Mouse (Mus musculus) urinary bladder, postnatal 10 days (tissue): Measurements from ENCODE around the gene Sh3pxd2a.

Source experiments
- DNase-seq: peaks from one replicate; pipeline ENCODE4 v3.0.0; 2022; ENCODE audit warnings: low spot score

Sh3pxd2a gene

DNA sequence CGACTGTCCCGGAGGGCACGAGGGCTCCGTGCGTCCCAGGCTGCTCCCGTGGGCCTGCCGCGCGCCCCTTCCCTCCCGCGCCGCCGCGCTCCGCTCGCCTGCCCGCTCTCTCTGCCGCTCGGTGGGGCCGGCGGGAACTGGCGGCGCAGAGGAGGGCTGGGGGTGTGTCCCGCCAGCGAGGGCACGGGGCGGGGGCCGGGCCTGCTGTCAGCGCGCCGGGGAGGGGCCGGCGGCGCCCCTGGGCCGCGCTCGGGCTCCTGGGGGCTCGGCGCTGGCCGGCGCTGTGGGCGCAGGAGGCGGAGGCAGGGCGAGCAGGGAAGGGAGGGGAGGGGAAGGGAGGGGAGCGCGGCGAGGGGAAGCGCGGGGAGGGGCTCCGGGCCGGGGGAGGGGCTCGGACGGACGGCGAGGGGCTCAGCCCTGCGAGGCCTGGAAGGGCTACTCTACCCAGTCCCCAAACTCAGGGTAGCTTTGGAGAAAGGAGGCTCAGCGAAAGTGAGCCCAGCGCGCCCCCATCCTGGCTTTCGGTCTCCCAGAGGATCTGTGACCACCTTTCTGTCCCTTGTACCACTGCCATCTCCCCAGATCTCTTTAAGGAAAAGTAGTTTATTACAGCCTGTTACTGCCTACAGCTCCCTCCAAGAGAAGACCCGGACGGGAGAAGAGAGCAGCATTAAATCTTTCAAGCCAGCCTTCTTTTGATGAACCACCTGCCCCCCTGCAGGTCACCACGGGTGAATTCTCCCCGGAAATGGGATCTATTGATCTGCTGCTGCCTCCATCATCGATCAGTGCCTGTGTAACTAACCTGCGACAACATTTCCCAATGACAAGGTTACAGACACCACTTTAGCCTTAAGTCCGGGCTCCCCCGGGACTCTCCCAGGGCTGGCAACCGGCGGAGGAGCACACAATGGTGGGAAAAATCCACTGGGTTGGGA, at the start of gene Sh3pxd2a:
TSS of gene Sh3pxd2a (minus strand) at position 98 of the 938 bp plus-strand sequence.
- no peak for DNase-seq

DNA sequence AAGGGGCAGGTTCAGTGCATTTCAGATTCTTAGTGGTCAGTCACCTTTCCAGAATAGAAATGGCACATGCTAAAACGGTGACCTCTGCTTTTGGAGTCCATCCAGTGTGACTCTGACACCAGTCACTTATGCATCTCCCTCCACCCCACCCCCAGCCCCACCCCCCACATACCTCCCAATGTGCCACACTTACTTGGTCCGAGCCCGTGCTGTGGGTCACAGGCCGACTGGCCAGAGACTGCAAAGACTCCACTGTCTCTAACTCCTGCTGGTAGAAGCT, 49.4 kb upstream of the Sh3pxd2a start:
- no peak for DNase-seq

DNA sequence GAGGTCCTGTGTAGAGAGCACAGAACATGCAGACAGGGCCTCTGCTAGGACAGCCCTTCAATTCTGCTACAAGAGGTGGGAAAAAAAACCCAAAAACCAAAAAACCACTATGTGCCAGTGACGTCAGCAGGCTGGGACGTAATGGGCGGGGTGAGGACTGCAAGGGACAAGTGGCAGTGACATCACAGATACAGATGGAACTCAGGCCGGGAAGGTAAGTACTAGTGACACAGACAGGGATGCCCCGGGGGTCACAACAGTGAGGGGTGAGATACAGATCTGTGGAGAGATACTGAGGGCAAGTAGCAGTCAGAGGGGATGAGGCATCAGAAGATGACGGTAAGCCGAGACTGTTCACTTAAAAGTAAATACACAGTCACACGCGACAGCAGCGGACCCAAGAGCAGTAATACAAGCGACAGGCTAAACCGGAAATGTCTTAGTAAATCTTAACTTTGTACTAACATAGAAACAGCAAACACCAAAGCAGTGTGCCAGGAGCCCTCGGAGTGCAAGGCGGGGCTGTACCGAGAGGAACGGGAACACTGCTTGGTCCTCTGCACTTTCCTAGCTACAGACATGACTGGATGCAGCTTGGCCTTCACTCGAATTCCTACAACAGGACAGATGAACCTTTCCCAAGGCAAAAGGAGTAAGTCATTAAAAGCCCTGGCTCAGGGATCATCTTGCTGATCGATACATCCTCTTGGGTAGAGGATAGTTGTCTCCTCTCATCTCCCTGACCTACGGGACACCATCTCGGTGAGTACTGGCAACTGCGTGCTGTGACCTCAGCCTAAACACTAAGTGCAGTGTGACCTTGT, 48.8 kb upstream of the Sh3pxd2a start:
- no peak for DNase-seq

DNA sequence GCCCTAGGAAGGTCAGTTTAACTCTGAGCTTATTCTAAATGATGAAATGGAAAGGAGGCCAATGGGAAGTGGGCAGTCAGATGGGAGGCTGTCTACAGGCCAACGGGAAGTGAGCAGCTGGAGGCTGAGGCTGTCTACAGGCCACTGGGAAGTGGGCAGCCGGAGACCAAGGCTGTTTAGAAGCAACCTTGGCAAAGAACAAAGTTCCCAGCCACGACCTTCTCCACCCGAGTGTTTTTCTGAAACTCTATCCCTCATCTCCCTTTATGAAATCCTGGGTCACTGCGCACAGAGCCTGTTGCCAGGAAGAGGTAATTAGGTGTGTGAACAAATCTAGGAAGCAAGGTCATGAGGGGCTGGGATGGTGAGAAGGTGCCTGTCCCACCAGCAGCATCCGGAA, 47.8 kb upstream of the Sh3pxd2a start:
- DNase-seq, result no peak

DNA sequence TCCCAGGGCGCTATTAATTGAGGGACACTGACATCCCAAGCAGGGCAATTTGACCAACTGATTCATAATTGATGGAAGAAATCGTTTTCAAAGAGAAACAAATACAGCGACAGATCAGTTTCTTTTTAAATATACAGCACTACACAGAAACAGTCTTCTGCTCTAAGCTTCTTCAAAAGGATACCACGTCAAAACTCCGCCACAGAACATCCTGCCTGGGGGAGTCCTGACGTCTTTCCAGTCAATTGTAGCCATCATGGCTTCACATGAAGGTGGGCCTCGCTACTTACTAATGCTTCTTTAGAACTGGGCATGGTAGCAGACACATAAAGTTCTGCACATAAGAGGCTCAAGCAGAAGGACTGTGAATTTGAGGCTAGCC, 47.1 kb upstream of the Sh3pxd2a start:
- DNase-seq, result no peak

DNA sequence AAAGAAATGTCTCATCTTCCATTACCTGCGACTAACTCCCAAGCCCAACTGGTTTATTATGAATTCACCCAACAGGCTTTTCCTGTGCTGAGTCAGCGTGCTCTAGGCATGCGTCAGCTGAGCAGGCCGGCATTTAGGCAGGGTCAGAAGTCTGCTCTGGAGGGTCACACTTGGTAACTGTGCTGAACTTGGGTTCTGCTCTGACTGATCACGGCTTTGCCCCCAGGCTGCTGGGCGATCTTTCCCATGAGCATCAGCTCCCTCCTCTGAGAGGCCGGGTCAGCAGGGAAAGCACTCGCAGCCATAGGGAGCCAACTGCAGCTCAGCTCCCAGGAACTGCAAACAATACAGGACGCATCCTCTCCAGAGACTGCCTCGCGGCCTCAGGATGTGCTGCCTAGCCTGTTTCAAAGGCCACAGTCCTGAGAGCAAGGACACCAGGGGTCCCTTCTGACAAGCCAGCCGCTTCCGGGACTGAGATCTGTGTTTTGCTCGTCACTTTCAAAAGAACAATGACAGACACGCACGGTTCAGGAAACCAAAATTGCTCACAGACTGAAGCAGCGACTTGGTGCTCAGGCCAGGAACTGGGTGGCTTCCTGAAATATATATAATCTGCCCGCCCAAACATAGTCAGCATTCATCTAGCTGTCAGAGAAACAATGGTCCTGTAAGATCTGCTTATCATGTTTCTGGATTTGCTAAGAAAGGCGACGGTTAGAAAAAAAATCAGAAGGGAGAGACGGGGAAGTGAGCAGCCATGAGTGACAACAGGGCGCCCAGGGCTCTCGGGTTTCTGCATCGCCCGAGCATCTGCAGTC, 46.5 kb upstream of the Sh3pxd2a start:
- DNase-seq, result no peak

DNA sequence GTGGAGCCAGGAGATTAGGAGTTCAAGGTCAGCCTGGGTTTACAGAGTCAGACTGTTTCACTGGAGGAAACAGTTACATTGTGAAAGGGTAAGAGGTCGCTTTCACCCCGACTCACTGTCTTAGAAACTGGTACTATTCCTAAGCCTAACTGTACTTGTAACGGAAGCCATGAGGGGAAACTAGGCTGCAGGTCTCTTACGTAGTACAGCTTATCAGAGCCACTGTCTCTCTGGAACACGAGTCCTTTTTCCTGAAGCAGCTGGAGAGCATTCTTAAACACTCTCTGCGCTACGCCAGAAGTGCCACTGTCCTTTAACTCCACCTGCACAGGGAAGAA, 45.9 kb upstream of the Sh3pxd2a start:
- no peak for DNase-seq

DNA sequence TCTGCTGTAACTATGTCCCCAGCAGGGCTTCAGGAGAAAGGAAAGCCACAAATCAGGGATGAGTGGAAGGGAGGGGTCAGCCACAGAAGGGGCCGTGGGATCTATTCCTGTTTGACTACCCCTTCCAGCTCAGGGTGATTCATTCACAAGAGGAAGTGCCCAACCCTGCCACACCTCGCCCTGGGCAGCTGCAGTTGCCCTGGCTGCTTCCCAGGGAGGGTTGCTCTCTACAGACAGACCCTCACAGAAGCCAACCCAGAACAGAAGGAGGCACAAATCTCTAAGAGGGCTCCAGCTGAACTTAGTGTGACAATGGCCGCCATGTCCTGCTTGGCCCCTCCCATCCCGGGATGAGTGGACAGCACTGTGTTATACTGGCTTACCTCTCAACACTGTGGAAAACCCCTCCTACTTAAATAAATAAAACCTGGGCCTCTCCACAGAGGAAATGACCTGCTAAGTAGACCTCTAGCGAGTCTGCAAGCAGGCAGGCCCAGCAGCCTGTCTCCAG, 44.6 kb upstream of the Sh3pxd2a start:
- DNase-seq, result no peak

DNA sequence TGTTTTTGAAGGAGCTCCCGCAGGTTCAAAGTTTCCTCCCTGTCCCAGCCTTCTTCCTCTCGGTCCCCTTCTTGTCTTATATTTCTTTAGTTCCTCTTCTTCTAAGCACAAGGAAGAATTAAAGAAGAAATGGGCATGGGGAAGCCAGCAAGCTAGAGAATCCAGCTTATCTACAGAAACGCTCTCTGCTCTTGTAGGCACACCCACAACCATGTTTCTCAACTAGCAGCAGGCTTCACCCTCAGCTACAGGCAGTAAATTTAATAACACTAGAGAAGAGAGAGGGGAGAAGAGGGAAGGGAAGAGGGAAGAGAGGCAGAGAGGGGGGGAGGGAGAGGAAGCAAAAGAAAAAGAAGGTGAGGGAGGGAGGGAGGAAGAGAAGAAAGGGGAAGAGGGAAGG, 44.0 kb upstream of the Sh3pxd2a start:
- no peak for DNase-seq

DNA sequence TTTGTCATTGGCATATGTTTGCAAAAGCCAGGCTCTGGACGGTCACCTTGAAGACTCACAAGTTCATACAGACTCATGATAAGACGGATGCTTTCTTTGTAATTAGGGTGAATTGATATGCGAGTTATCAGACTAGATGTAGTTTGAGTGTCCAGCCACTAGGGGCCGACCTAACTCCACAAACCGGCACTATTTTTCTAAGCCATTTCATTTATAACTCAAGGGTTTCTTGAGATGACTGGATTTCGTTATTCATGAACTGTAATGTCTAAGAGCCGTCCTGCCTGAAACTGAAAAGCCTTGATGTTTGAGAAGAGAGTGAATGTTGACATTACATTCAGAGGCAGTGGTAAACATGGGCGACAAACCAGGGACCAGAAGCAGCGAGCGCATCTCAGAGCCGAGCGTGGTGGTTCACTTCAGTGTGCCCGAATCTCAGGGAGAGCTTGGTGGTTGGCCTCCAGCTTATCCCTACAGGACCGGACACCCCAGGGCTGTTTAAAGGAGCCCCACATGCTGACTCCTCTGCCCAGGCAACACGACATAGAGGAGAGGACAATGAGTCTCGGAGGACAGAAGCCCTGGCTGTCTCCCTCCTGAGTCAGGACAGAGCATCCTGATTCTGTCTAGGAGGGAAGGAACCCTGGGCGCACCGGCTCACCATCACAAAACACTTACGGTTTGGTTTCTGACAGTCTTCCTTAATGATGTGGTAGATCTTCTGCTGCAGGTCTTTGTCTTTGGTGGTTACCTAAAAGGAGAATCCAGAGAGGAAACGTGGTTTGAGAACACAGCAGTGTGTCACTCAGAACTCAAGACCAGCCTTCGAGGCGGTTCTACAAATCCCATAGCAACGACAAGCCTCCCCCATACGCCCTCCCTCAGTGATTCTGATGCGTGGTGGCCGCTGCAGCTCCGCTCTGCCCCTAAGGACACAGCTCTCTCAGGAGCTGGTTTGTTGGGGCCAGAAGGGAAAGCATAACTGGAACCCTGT, 43.2 kb upstream of the Sh3pxd2a start:
- DNase-seq, result no peak

DNA sequence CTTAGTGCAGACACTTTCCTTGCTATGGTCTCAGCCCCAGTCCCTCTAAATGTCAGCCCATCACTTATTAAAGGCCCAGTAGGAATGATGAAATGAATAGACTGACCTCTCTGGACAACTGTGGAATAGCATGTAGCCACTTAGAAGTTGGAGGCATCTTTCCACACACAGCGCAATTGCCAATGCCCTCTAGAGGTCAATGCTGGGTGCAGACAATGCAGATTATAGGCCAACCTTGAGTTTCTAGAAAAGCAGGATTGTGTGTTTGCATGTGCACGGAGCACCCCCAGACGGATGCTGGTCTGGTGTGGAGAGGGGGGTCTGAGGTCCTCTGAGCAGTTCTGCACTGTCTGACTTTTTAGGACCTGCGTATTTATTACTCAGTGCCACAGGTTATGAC, 39.4 kb upstream of the Sh3pxd2a start:
- no peak for DNase-seq

DNA sequence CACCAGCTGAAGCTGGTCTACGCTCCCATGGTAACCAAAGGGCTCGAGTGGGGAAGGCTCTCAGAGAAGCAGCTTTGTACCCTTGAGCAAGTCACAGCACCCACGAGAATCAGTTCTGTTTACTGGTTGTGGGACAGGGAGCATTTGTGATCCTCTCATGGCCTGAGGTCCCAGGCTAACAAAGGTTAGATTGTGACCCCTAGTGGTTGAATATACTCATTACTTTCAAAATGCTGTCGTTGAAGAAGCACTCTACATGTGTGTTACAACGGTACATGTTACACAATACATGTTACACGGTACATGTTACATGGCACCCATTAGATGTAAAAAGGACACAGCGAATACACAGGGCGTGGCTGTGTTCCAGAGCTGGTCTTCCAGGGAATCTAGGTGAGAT, 38.4 kb upstream of the Sh3pxd2a start:
- DNase-seq, result no peak

DNA sequence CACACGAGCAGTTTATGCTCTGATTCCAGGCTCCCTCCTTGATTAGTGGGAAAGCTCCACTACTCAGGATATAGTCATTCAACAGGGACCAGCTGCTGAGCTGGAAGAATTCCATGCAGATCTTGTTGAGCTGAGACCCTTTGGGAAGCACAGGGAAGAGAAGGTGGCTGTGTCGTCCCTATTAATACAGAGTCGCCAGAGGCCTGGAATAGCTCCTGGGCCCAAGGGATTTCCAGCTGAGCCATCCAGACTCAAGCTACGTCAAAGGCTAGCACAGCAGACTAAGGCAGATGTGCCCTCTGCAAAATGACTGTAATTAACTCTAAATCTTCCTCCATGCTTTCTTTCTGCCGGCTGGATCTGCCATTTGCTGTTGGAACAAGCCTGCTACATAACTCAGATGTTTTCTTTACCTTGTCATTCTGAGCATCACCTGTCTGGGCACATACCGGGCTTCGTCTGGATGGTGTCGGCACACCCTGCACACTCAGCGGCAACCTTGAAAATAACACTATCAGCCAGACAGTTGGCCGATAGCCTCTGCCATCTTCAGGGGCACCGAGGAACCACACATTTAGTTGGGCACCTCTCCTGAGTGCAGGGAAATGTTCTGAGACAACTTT, 36.3 kb upstream of the Sh3pxd2a start:
- DNase-seq, result no peak

DNA sequence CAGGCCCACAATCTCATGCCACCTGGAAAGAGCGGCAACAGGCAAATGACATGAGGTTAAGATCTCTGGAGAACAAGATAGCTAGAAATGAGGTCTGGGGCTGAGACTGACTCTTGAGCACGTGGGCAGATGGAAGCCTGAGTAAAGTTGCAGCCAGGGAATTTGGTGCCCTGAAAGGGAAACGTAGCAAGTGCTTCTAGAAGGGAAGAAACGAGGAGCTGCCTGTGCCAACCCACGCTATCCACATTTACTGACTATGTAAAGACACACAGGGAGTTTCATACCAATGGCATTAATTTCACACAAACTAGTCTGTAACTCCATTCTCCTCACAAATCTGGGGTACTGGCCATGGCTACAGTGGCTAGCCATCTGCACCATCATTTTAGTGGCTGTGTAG, 35.6 kb upstream of the Sh3pxd2a start:
- no peak for DNase-seq

DNA sequence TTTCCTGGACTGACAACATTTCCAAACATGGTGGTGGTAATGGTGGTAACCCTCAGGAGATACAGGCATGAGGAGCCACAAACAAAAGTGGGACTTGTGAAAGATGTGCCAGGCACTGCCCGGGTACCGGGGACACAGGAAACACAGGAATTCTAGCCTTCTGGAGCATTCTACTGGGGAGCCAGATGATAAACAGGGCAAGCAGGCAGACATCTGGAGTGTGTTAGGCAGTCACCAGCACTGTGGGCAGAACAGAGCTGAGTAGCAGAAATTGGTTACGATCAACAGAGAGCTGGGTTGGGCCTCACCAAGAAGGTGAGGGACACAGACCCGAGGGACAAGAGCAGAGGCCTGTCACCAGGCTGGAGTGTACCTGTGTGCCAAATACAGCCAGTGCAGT, 34.7 kb upstream of the Sh3pxd2a start:
- DNase-seq, result no peak

DNA sequence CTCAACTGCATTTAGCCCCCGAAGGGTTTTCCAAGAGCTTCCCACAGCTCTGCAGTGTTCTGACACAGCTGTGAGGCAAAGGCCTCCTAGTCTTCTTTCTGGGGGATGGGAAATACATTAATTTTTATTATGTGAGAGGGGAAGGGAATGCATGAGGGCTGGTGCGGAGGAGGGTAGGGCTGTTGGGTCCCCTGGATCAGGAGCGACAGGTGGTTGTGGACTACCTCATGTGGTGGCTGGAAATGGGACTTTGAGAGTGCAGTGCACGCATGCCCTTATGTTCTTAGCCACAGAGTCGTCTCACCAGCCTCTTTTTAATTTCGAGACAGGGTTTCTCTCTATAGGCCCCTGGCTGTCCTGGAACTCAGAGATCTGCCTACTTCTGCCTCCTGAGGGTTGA, 33.5 kb upstream of the Sh3pxd2a start:
- DNase-seq, result no peak

DNA sequence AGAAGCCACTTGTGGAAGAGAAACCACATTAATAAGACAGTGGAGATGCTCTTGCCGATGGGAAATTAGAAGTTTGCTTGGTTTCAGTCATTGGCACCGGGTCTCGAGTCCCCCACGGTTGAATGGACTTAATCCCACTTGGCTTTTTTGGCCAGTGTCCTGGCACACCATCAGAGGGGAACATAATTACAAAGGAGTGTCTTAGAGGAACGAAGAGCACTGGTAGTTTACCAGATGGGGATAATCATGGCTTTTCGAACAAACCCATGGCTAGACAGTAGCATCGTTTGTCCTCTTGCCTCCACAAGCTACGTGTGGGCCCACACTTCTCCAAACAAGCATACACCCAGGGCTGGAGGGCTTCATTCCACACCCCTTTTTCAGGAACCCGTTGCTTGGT, 33.1 kb upstream of the Sh3pxd2a start:
- DNase-seq, result no peak

DNA sequence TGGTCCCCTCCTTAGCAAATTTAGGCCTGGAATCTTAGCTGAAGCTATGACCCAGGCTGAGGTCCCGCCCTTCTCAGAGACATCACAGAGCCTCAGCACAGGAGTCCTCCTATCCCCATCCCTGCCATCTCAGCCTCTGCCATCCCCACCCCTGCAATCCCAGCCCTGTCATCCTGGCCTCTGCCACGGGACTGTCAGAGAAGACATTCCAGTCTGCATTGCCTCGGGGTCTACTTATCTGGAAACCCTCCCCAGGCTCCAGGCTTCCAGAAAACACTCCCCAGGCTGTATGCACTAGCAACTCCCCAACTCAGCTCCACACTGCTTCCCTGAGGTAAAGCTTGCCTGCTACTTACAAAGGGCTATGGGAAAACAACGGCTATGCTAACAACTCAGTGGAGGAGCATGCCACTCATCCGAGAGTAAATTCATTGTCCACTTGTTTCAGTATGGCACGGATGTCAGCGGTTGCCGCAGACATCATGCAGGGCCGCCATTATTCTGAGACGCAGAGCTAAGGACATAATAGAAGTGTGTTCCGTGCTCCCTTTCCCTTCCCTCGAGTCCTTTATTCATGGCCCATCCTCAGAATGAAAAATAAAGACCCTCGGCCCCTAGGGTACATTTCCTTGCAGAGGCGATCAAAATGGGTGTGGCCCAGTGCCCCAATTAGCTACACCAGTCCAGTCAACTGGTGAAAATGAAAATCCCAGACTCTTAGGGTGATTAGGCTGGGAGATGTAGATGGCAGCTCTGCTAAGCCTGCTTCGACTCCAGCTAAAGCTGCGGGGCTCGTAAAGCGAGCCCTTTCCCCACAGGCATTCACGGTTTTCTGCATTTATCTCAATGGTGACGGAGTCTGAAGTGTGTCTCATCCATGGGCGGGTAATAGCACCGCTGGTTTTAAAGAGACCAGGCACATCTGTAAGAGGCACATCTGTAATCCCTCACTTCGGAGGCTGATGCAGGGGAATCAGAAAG, 29.1 kb upstream of the Sh3pxd2a start:
- no peak for DNase-seq

DNA sequence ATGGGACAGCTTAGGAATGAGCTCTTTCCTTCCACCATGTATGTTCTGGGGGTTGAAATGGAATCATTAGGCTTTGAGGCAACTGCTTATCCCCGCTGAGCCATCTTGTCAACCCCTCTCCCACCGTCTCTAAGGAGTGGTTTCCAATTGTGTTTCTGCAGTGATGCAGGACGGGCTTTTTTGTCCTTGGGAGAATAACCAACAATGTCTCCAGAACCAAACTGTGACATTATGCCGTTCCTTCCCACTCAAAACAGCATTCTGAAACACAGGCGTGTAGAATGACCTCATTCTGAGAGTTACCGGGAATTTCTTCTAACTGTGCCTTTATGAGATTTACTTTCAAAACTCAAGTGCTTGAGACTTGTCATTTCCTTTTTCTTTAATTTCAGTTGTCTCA, 28.2 kb upstream of the Sh3pxd2a start:
- DNase-seq, result no peak

DNA sequence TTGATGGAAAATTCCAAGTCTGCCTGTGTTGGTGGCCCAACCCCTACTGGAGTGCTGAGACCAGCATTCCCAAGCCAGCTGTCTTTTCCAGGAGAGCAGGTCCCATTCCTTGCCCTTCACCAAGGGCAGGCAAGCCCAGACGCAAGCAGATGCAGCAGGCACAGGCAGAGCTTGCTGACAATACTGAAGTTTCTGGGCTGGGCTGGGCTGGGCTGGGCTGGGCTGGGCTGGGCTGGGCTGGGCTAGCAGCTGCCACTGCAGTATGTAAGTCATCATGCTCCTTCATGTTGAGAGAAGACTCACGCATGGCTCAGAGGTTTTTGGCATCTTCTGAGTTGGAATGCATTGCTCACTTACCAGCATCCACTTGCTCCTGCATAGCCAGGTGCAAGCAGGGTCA, 27.7 kb upstream of the Sh3pxd2a start:
- DNase-seq, result no peak
